Mouse (Mus musculus) adrenal gland, adult 2 months (tissue): ENCODE data around the gene Akirin2. TPM values are rescaled to one million over a fixed set of nuclear protein-coding genes. Genes with fewer than 3 reads are reported as not detected.

Source experiments
- DNase-seq: peaks from one replicate; pipeline ENCODE4 v3.0.0; 2021
- polyA plus RNA-seq: library from polyadenylated mRNA; depleted of rRNA; stranded (reverse); fragments of >200 nt; gene quantifications from 2 replicates; pipeline ENCODE4 v1.2.3, GENCODE M21; 2012; rRNA removed
- total RNA-seq, 2 experiments: library from RNA; stranded (reverse); gene quantifications; 2 replicates each; pipeline ENCODE4 v1.2.3; 2021

Gene Akirin2
- total and polyA plus RNA-seq, 3 experiments: 23.5 to 78.0 (median 74.8) TPM

DNA sequence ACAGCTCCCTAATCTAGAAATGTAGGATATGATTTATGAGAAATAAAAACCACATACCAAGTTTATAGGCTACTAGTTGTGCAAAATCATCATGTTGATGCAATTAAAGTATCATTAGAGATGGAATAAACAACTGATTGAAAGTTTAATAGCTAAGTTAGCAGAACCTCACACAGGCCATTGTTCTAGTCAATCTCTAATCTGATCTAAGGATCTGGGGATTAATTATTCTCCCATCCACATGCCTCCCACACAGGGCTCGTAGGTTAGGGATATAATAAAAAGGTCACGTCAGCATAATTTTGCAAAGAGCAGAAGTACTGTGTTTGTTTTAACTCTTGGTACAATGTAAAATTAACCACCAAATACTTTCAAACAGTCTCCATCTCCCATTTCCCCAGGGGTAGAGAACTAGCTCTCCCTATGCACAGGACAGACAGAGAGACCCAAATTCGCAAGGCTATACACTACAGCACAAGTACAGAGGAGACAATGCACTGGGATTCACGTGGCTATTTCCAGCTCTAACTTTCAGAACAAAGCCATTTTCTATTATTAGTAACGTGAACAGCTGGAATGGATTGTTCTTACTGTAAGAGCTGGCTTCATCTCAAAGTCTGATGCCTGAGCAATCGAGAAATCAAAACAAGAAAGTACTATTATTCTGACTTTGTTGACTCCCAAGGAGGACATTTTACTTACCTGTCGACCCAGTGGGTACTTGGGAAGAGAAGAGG, 34.3 kb downstream of the Akirin2 start:
- DNase-seq: no peak

DNA sequence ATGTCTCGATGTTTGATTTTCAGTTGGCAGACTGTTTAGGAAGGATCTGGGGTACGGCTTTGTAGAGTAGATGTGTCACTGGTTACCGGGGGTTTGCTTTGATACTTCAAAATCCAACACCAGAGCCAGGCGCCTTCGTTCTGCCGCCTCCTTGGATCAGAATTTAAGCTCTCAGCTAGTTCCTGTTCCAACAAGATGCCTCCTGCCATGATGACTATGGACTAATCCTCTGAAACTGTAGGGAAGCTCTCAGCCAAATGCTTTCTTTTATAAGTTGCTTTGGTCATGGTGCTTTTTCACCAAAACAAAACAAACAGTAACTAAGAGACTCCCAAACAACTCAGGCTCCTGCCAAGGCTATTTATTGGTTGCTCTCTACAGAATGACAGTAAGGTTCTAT, 52.4 kb downstream of the Akirin2 start:
- DNase-seq: no peak

DNA sequence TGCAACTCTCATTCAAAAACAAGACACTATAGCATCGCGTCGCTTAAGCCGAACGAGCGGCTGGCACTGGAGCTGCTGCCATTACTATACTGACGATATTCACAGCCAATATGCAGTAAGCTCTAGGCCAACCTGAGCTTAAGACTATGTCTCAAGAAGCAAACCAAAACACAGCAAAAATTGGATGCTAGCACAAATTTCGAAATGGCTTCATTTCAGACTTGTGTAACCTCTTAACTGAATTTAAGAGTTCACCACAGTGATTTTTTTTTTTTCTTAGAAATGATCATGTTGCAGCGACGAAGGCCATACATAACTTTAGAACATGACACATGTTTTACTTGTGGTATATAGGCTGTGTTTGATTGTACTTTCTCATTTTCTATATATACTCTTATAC, 55.9 kb downstream of the Akirin2 start:
- DNase-seq: no peak

DNA sequence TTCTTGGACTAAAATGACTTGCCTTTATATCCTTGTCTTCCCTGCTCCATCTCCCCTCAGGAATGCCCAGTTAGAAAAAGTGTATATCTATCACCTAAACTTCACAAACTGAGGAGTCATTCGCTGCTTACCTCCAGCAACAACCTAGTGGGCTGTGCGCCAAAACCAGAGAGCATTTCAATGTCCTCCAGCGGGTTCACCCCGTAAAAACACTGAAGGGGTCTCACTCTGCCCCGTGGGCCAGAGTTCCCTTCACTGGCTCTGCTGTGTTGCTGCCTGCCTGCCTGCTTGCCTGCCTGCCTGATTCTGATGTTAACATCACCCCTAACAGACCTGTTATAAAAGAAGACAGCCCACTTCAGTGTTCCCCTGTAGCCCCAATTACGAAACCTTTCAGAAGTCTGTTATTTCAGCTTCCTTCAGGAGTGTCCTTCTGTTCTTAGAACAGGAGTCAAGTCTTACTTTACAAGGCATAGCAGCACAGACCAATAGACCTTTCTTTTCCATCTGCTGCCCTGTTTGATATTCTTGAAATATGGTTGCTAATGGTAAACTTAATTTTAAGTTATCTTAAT, 62.9 kb downstream of the Akirin2 start:
- DNase-seq: peak; percentile 15

DNA sequence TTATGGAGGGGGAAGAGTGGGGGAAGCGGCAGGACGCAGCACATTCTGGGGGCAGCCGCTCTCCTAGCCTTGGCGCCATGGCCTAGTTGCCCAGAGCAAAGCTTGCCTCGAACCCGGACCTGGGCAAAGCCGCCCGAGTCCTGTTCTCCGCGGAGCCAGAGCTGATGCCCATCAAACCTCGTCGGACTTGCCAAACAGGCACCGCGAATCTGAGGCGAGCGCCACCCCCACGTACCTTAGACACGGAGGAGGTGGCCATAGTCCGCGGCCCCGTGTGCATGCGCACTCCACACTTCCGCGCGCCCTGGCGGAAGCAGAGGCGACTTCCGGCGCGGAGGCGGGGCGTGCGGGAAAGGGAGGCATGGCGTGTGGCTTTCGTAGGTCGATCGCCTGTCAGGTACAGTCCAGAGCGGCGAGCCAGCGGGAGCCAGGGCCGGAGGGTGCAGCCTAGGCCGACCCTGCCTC, 63.9 kb downstream of the Akirin2 start, which contains the start of the genes Orc3 and Rars2:
Gene Orc3 (minus strand): TSS at position 315 of the 465 bp plus-strand sequence.
Gene Rars2 (plus strand): TSS at position 328 of the 465 bp plus-strand sequence.
- DNase-seq: peak; percentile 95

DNA sequence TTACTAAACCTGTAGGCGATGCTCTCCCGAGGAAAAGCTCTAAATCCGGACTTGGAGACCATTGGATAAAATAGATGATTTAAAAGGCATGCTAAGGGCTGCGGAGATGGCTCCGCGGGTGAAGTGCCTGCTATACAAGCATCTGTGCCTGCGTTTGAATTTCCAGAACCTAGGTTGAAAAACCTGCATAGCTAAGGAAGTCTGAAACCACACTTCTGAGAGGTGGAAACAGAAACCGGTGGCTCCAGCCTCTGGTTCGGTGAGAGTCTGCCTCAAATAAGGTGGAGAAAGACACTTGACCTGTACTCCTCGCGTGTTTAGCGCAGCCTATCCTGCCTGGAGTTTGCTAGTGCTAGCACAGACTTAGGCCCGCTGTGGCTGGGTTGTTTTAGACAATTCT, 64.6 kb downstream of the Akirin2 start:
- peak; percentile 23 for DNase-seq

DNA sequence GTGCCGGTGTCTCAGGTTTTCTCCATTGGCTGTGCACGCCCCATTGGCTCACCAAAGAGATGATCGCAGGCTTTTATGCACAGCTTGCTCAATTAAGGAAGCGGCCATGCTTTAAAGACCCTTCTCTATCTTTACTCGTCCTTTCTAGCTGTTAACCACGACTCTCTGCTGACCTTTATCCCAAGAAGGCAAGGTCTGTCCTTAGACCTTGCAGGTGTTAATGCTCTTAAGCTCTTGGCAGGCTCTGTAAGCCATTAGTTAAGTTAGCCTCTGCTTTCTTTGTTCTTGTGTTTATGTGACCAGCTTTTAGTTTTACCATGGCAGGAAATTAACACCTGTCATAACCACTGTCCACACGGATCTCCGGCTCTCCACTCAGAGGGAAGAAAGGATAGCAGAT, 65.4 kb downstream of the Akirin2 start:
- no peak for DNase-seq

Other genes with a start within 250 kb of the Akirin2 start
- 10 to 100 TPM; 55.7 to 58.1 TPM for gene Orc3, start 64.0 kb downstream of the Akirin2 start, total RNA-seq
- 5.3 and 8.2 TPM in 2 replicates for gene Orc3, start 64.0 kb downstream of the Akirin2 start, polyA plus RNA-seq
- gene Rars2, start 64.0 kb downstream of the Akirin2 start, total RNA-seq: 10 to 100 TPM; 35.8 to 36.5 TPM
- 3.3 and 3.9 TPM in 2 replicates for gene Rars2, start 64.0 kb downstream of the Akirin2 start, polyA plus RNA-seq
- gene Slc35a1, start 136.5 kb downstream of the Akirin2 start, total RNA-seq: 10 to 100 TPM; 29.0 to 41.0 TPM
- gene Slc35a1, start 136.5 kb downstream of the Akirin2 start, polyA plus RNA-seq: 7.9 and 8.3 TPM in 2 replicates
- under 1 TPM; 0.26 to 0.73 TPM for gene Cfap206, start 179.3 kb downstream of the Akirin2 start, total RNA-seq
- gene Cfap206, start 179.3 kb downstream of the Akirin2 start, polyA plus RNA-seq: not detected in 2 replicates
- not detected for gene Gm136, start 205.3 kb downstream of the Akirin2 start, total RNA-seq
- gene Gm136, start 205.3 kb downstream of the Akirin2 start, polyA plus RNA-seq: not detected in 2 replicates
- 10 to 100 TPM; 19.4 to 23.6 TPM for gene Smim8, start 227.5 kb downstream of the Akirin2 start, total RNA-seq
- gene Smim8, start 227.5 kb downstream of the Akirin2 start, polyA plus RNA-seq: 0.57 and 0.80 TPM in 2 replicates